In the genomic region with DNA sequence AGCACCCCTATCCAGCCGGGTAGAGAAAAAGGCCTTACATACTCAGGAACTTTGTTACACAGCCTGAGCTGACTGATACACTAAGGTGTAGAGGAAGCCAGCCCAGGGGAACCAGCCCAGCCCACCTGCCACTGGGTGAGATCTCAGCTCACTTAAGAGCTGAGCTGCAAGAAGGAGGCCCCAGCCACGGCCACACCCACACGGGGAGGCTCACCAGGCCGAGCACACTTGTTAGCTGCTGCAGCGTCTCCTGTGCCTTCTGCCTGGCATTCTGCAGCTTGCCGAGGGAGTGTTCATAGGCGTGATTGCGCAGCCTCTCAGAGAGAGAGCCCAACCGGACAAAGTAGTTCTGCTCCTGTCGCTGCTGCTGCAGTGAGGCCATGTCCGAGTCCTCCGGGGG, we compare ENCODE assay signal across 28 mouse cellular contexts. TPM values are rescaled to one million over a fixed set of nuclear protein-coding genes. Genes with fewer than 3 reads are reported as not detected.
DNase-seq lines count a peak whose midpoint lies in the region; ATAC-seq and TF ChIP-seq lines count a peak whose summit lies in the region.
"Had no signal": no experiment of that assay in that cellular context is flagged by ENCODE, and none has a peak within 500 bp of the region (broad histone marks: within the 10 kb centered on the region; RNA-seq: fewer than 3 reads in every experiment).

No protein-coding gene starts in this region.

- H3K9ac ChIP-seq in intestine, embryonic 16.5 days (ENCODE audit: low read depth, low read length), result peak overlapping the region; percentile 37; the same call in 1 of the 2 replicates
- H3K9ac ChIP-seq: forebrain, embryonic 13.5 days; limb, embryonic 15.5 days had no signal

- H3K27me3 ChIP-seq in G1E (ENCODE audit: insufficient read depth, low read length), result no peaks in the 10 kb centered on the region
- no peaks in the 10 kb centered on the region for H3K27me3 ChIP-seq in intestine, embryonic 16.5 days (replicated peaks; ENCODE audit: control insufficient read depth, insufficient read depth, low read length)
- H3K27me3 ChIP-seq: forebrain, embryonic 13.5 days; limb, embryonic 15.5 days; megakaryocyte, embryonic 14.5 days; Patski had no signal

- 76% methylated on average over 12 of the region's 12 CpGs for WGBS in intestine, embryonic 16.5 days

- peak overlapping the region; percentile 70; the same call in 1 of the 2 replicates for H3K27ac ChIP-seq in layer of hippocampus, adult 2 months
- peak overlapping the region; percentile 10 for H3K27ac ChIP-seq in intestine, embryonic 16.5 days (ENCODE audit: low read length)
- H3K27ac ChIP-seq in gastrocnemius, adult 2 months, result no peak overlapping the region
- H3K27ac ChIP-seq: forebrain, embryonic 13.5 days; limb, embryonic 15.5 days had no signal

- peaks cover 56% of the 10 kb centered on the region for H3K36me3 ChIP-seq in G1E (replicated peaks)
- peaks cover 32% of the 10 kb centered on the region for H3K36me3 ChIP-seq in intestine, embryonic 16.5 days (ENCODE audit: control insufficient read depth, insufficient read depth, low read length)

- intact Hi-C loops in gastrocnemius, adult 2 months (cut with DNase I), result no loop called here

- no peak for TF ChIP-seq CTCF in layer of hippocampus, adult 2 months (conservative IDR thresholded peaks at IDR 0.05)
- no peak for TF ChIP-seq CTCF in G1E (IDR thresholded peaks at IDR 0.05; ENCODE audit: low read depth, low read length)
- TF ChIP-seq CTCF in gastrocnemius, adult 2 months (IDR thresholded peaks at IDR 0.05), result no peak

- H3K4me1 ChIP-seq in G1E (ENCODE audit: insufficient read depth, low read depth, low read length), result peaks cover 61% of the 10 kb centered on the region
- H3K4me1 ChIP-seq in intestine, embryonic 16.5 days (ENCODE audit: control insufficient read depth, insufficient read depth, low read length), result peaks cover 29% of the 10 kb centered on the region

- H3K4me2 ChIP-seq in intestine, embryonic 16.5 days (ENCODE audit: low read depth, low read length), result peak overlapping the region; percentile 12; the same call in 1 of the 2 replicates
- H3K4me2 ChIP-seq: forebrain, embryonic 13.5 days; limb, embryonic 15.5 days had no signal

- no peak for DNase-seq in layer of hippocampus, adult 2 months (ENCODE audit: low spot score in 2 of 2)
- DNase-seq in layer of hippocampus, postnatal 36 days, result no peak
- DNase-seq in G1E (ENCODE audit: low spot score), result no peak
- no peak for DNase-seq in cerebellum, adult 8-10 months
- no peak for DNase-seq in right cerebral cortex, adult 2 months (ENCODE audit: low spot score in 2 of 2)
- no peak for DNase-seq in gastrocnemius, adult 2 months
- DNase-seq: cerebellum, adult 2 months; gastrocnemius, postnatal 25 days; kidney, adult 8-10 months; kidney, postnatal 36 days; layer of hippocampus, adult 9-11 months; midbrain, embryonic 14.5 days; spleen, adult 18-20 months; thymus, adult 18-20 months had no signal

- ATAC-seq in G1E (ENCODE audit: extremely low read depth, insufficient number of reproducible peaks, low FRiP score, poor library complexity, severe bottlenecking), result no peak
- ATAC-seq in intestine, embryonic 16.5 days, result no peak
- ATAC-seq in megakaryocyte, adult 5-6 weeks (ENCODE audit: poor library complexity, severe bottlenecking), result peak; percentile 53
- ATAC-seq: forebrain, embryonic 13.5 days; lung, postnatal 0 days; Patski had no signal

- H3K4me3 ChIP-seq in layer of hippocampus, adult 2 months, result no peak overlapping the region
- H3K4me3 ChIP-seq in G1E (ENCODE audit: low read depth, low read length), result peak overlapping the region; percentile 34; the same call in 1 of the 2 replicates
- H3K4me3 ChIP-seq in intestine, embryonic 16.5 days (ENCODE audit: low read length), result no peak overlapping the region; the same call in 1 of the 2 replicates
- no peak overlapping the region for H3K4me3 ChIP-seq in gastrocnemius, adult 2 months
- H3K4me3 ChIP-seq: erythroblast, embryonic 14.5 days; forebrain, embryonic 13.5 days; limb, embryonic 15.5 days; megakaryocyte, embryonic 14.5 days; myocyte had no signal

- no peaks in the 10 kb centered on the region for H3K9me3 ChIP-seq in G1E (replicated peaks)
- no peaks in the 10 kb centered on the region for H3K9me3 ChIP-seq in intestine, embryonic 16.5 days (ENCODE audit: control insufficient read depth, low read length)
- H3K9me3 ChIP-seq: forebrain, embryonic 13.5 days; limb, embryonic 15.5 days; megakaryocyte, embryonic 14.5 days had no signal

RNA-seq across cellular contexts. Expression of gene Ticam1, which starts 4.6 kb away (rescaled TPM):
- total RNA-seq in layer of hippocampus, adult 2 months (2021), result 1 to 10 TPM; 6.1 to 7.1 TPM
- total RNA-seq in layer of hippocampus, postnatal 36 days (2021), result 1 to 10 TPM; 6.1 to 6.7 TPM
- total RNA-seq in G1E (2014; fragmentation: Nextera tagmentation), result 15.2 and 16.2 TPM in 2 replicates
- 4.9 and 5.7 TPM in 2 replicates for total RNA-seq in G1E (2017)
- 7.4 and 8.1 TPM in 2 replicates for polyA plus RNA-seq in G1E (2012)
- 16.4 and 19.4 TPM in 2 replicates for polyA plus RNA-seq in intestine, embryonic 16.5 days (2015; fragmentation: Nextera tagmentation; extraction: Ambion mirVana)
- total RNA-seq in megakaryocyte, adult 5-6 weeks (2015), result 14.3 and 15.0 TPM in 2 replicates
- 6.0 and 6.1 TPM in 2 replicates for total RNA-seq in megakaryocyte, adult 5-6 weeks (2017)
- 1 to 10 TPM; 2.7 to 3.4 TPM for total RNA-seq in gastrocnemius, adult 2 months (2021)

RNA-seq across cellular contexts. Expression of gene Plin3, which starts 11.5 kb away (rescaled TPM):
- total RNA-seq in layer of hippocampus, adult 2 months (2021), result 10 to 100 TPM; 16.8 to 17.2 TPM
- total RNA-seq in layer of hippocampus, postnatal 36 days (2021), result 10 to 100 TPM; 10.9 to 15.0 TPM
- total RNA-seq in G1E (2014; fragmentation: Nextera tagmentation), result 8.1 and 12.3 TPM in 2 replicates
- total RNA-seq in G1E (2017), result 55.9 and 64.1 TPM in 2 replicates
- polyA plus RNA-seq in G1E (2012), result 12.2 and 12.7 TPM in 2 replicates
- 287 and 364 TPM in 2 replicates for polyA plus RNA-seq in intestine, embryonic 16.5 days (2015; fragmentation: Nextera tagmentation; extraction: Ambion mirVana)
- 7.1 and 9.1 TPM in 2 replicates for total RNA-seq in megakaryocyte, adult 5-6 weeks (2015)
- 28.3 and 29.2 TPM in 2 replicates for total RNA-seq in megakaryocyte, adult 5-6 weeks (2017)
- 10 to 100 TPM; 42.4 to 75.0 TPM for total RNA-seq in gastrocnemius, adult 2 months (2021)

RNA-seq across cellular contexts. Expression of gene Arrdc5, which starts 18.9 kb away (rescaled TPM):
- total RNA-seq in layer of hippocampus, adult 2 months (2021), result not detected
- not detected for total RNA-seq in layer of hippocampus, postnatal 36 days (2021)
- total RNA-seq in G1E (2014; fragmentation: Nextera tagmentation), result not detected in 2 replicates
- total RNA-seq in G1E (2017), result not detected in 2 replicates
- not detected in 2 replicates for polyA plus RNA-seq in G1E (2012)
- not detected in 2 replicates for polyA plus RNA-seq in intestine, embryonic 16.5 days (2015; fragmentation: Nextera tagmentation; extraction: Ambion mirVana)
- not detected in 2 replicates for total RNA-seq in megakaryocyte, adult 5-6 weeks (2015)
- not detected in 2 replicates for total RNA-seq in megakaryocyte, adult 5-6 weeks (2017)
- total RNA-seq in gastrocnemius, adult 2 months (2021), result not detected
- total RNA-seq: adrenal gland, postnatal 4 days; gastrocnemius, postnatal 25 days; hematopoietic stem cell, adult 5-6 weeks; left cerebral cortex, postnatal 14 days had no signal
- polyA plus RNA-seq: cerebellum, adult 2 months; erythroblast, embryonic 14.5 days; forebrain, embryonic 13.5 days; limb, embryonic 15.5 days; lung, postnatal 0 days; midbrain, embryonic 14.5 days; myocyte; neural tube, embryonic 14.5 days; Patski; stomach, embryonic 14.5 days had no signal

RNA-seq across cellular contexts. Expression of gene Uhrf1, which starts 21.9 kb away (rescaled TPM):
- 1 to 10 TPM; 1.7 to 2.1 TPM for total RNA-seq in layer of hippocampus, adult 2 months (2021)
- total RNA-seq in layer of hippocampus, postnatal 36 days (2021), result 1 to 10 TPM; 1.2 to 1.3 TPM
- total RNA-seq in G1E (2014; fragmentation: Nextera tagmentation), result 108 and 118 TPM in 2 replicates
- total RNA-seq in G1E (2017), result 173 and 186 TPM in 2 replicates
- 193 and 196 TPM in 2 replicates for polyA plus RNA-seq in G1E (2012)
- 103 and 114 TPM in 2 replicates for polyA plus RNA-seq in intestine, embryonic 16.5 days (2015; fragmentation: Nextera tagmentation; extraction: Ambion mirVana)
- 39.3 and 52.3 TPM in 2 replicates for total RNA-seq in megakaryocyte, adult 5-6 weeks (2015)
- 83.7 and 101 TPM in 2 replicates for total RNA-seq in megakaryocyte, adult 5-6 weeks (2017)
- 1 to 10 TPM; 1.3 to 2.1 TPM for total RNA-seq in gastrocnemius, adult 2 months (2021)

RNA-seq across cellular contexts. Expression of gene Fem1a, which starts 24.6 kb away (rescaled TPM):
- total RNA-seq in layer of hippocampus, adult 2 months (2021), result 10 to 100 TPM; 36.4 to 37.1 TPM
- 10 to 100 TPM; 34.3 to 35.7 TPM for total RNA-seq in layer of hippocampus, postnatal 36 days (2021)
- total RNA-seq in G1E (2014; fragmentation: Nextera tagmentation) (14.4 and 16.5 TPM in 2 replicates), G1E (2017) (17.8 and 18.9 TPM in 2 replicates)
- polyA plus RNA-seq in G1E (2012), result 20.1 and 20.7 TPM in 2 replicates
- polyA plus RNA-seq in intestine, embryonic 16.5 days (2015; fragmentation: Nextera tagmentation; extraction: Ambion mirVana), result 11.7 and 12.8 TPM in 2 replicates
- 10.2 and 11.8 TPM in 2 replicates for total RNA-seq in megakaryocyte, adult 5-6 weeks (2015)
- 15.7 and 16.9 TPM in 2 replicates for total RNA-seq in megakaryocyte, adult 5-6 weeks (2017)
- 100 to 1,000 TPM; 165 to 176 TPM for total RNA-seq in gastrocnemius, adult 2 months (2021)
